Mouse (Mus musculus) layer of hippocampus, postnatal 25 days (tissue): ENCODE data around the gene Gm28374. TPM values are rescaled to one million over a fixed set of nuclear protein-coding genes. Genes with fewer than 3 reads are reported as not detected.

Experiments
- DNase-seq, 2 experiments: peaks; one replicate each; pipeline ENCODE4 v3.0.0; 2022; ENCODE audit warnings: mixed read lengths in 2 of 2, low spot score in 1 of 2; ENCODE audit errors: extremely low spot score in 1 of 2
- microRNA-seq, 2 experiments: library from miRNA; unstranded; fragments of <30 nt; microRNA quantifications; one replicate each; pipeline ENCODE4 v1.2.0; 2021
- total RNA-seq, 2 experiments: library from RNA; stranded (reverse); gene quantifications; 2 replicates each; pipeline ENCODE4 v1.2.3; 2021

Gm28374 gene
- total RNA-seq, 2 experiments from 2014 or later: not detected

DNA sequence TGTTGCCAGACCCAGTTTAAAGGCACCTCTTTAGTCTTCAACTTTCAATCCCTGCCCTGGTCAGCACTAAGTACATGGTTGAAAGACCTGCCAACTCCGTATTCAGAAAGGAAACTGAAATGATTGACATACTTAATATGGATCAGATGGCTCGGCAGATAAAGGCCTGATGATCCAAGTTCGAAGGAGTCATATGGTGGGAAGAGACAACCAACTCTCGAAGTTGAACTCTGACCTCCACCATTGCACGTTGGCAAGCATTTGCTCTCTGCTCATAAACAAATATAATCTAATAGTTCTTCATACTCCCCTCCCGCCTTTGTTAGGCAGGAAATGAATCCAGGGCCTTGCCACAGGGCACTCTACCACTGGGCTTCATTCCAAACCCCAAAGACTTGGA, 53.1 kb downstream of the Gm28374 start:
- no peak for DNase-seq

Small RNA genes within 50 kb of the gene (microRNA-seq; reads per million reads assigned to microRNA genes)
- 3.9 to 4.4 reads per million in 2 experiments for gene Mir6988

Other genes starting within 250 kb of the Gm28374 start
- gene Frmd8, start 207.0 kb downstream of the Gm28374 start, total RNA-seq: 10 to 100 TPM; 15.6 to 15.8 TPM
- gene Slc25a45, start 204.4 kb downstream of the Gm28374 start, total RNA-seq: 1 to 10 TPM; 3.1 to 3.4 TPM
- 1 to 10 TPM; 3.4 TPM for gene Tigd3, start 188.1 kb downstream of the Gm28374 start, total RNA-seq
- 10 to 100 TPM; 82.5 to 95.6 TPM for gene Dpf2, start 169.2 kb downstream of the Gm28374 start, total RNA-seq
- gene Cdc42ep2, start 157.4 kb downstream of the Gm28374 start, total RNA-seq: 1 to 10 TPM; 6.3 to 6.4 TPM
- gene Pola2, start 118.1 kb downstream of the Gm28374 start, total RNA-seq: 1 to 10 TPM; 5.4 to 6.5 TPM
- not detected for gene Slc22a20, start 96.1 kb downstream of the Gm28374 start, total RNA-seq
- 10 to 100 TPM; 20.5 to 21.9 TPM for gene Capn1, start 66.4 kb downstream of the Gm28374 start, total RNA-seq
- gene Syvn1, start 35.7 kb downstream of the Gm28374 start, total RNA-seq: 10 to 100 TPM; 41.8 to 45.7 TPM
- 10 to 100 TPM; 43.1 to 47.4 TPM for gene Mrpl49, start 24.5 kb downstream of the Gm28374 start, total RNA-seq
- 100 to 1,000 TPM; 588 to 687 TPM for gene Fau, start 24.4 kb downstream of the Gm28374 start, total RNA-seq
- 10 to 100 TPM; 38.0 to 41.5 TPM for gene Znhit2, start 21.1 kb downstream of the Gm28374 start, total RNA-seq
- 10 to 100 TPM; 27.8 to 28.8 TPM for gene Tm7sf2, start 13.9 kb downstream of the Gm28374 start, total RNA-seq
- gene Vps51, start 5.0 kb downstream of the Gm28374 start, total RNA-seq: 10 to 100 TPM; 83.7 to 96.3 TPM
- gene Tmem262, start 2.2 kb downstream of the Gm28374 start, total RNA-seq: not detected
- 10 to 100 TPM; 37.1 to 44.2 TPM for gene Zfpl1, start 2.7 kb upstream of the Gm28374 start, total RNA-seq
- under 1 TPM in 1 of 2 experiments, not detected in 1; 0.37 TPM for gene Cdca5, start 2.7 kb upstream of the Gm28374 start, total RNA-seq
- gene AC131692.1, start 12.2 kb upstream of the Gm28374 start, total RNA-seq: not detected
- gene Naaladl1, start 23.5 kb upstream of the Gm28374 start, total RNA-seq: not detected
- 10 to 100 TPM; 15.5 to 17.9 TPM for gene Sac3d1, start 36.4 kb upstream of the Gm28374 start, total RNA-seq
- 10 to 100 TPM; 36.7 to 40.7 TPM for gene Snx15, start 46.0 kb upstream of the Gm28374 start, total RNA-seq
- gene Batf2, start 58.7 kb upstream of the Gm28374 start, total RNA-seq: under 1 TPM; 0.45 to 0.69 TPM
- gene Arl2, start 59.3 kb upstream of the Gm28374 start, total RNA-seq: 10 to 100 TPM; 75.5 to 76.1 TPM
- gene Majin, start 102.1 kb upstream of the Gm28374 start, total RNA-seq: not detected
- gene Gpha2, start 144.1 kb upstream of the Gm28374 start, total RNA-seq: not detected
- gene Ppp2r5b, start 153.6 kb upstream of the Gm28374 start, total RNA-seq: 100 to 1,000 TPM; 137 to 146 TPM
- gene Atg2a, start 159.4 kb upstream of the Gm28374 start, total RNA-seq: 10 to 100 TPM; 31.1 to 38.3 TPM
- gene Ehd1, start 194.5 kb upstream of the Gm28374 start, total RNA-seq: 10 to 100 TPM; 84.9 to 88.6 TPM
- gene Cdc42bpg, start 224.2 kb upstream of the Gm28374 start, total RNA-seq: 1 to 10 TPM; 3.9 to 4.6 TPM